Mouse (Mus musculus) limb, embryonic 10.5 days (tissue): ENCODE measurements around the gene Gm17606. TPM values are rescaled to one million over a fixed set of nuclear protein-coding genes. Genes with fewer than 3 reads are reported as not detected.

Experiments used
- DNase-seq: peaks from one replicate; pipeline ENCODE4 v3.0.0-alpha.2; 2017; ENCODE audit warnings: low spot score
- H3K27ac ChIP-seq: fragments of 300-500 bp; sonication (generic); 2 replicates; pipeline ENCODE4 v1.5.1; 2016; ENCODE audit warnings: mild to moderate bottlenecking
- H3K27me3 ChIP-seq: fragments of 300-500 bp; sonication (generic); 2 replicates; pipeline ENCODE4 v1.6.1; 2016; ENCODE audit warnings: low read depth, mild to moderate bottlenecking; ENCODE audit not compliant: poor library complexity, severe bottlenecking
- H3K36me3 ChIP-seq: fragments of 300-500 bp; sonication (generic); 2 replicates; pipeline ENCODE4 v1.6.1; 2016; ENCODE audit warnings: mild to moderate bottlenecking, moderate library complexity
- H3K4me1 ChIP-seq: fragments of 300-500 bp; sonication (generic); 2 replicates; pipeline ENCODE4 v1.6.1; 2016
- H3K4me3 ChIP-seq: fragments of 300-500 bp; sonication (generic); 2 replicates; pipeline ENCODE4 v1.5.1; 2016; ENCODE audit warnings: mild to moderate bottlenecking, moderate library complexity
- H3K9me3 ChIP-seq: fragments of 300-500 bp; sonication (generic); replicated peaks from 2 replicates; pipeline ENCODE4 v1.6.1; 2016; ENCODE audit warnings: mild to moderate bottlenecking
- WGBS: fragments of 180-500 bp; shearing (Covaris S2); methylation state at CpG from one replicate; pipeline ENCODE4 v1.1.7; 2016; 5-methylcytosine and 5-hydroxymethylcytosine counted together
- polyA plus RNA-seq: library from polyadenylated mRNA; unstranded; fragments of >200 nt; fragmentation: Nextera tagmentation; extraction: Ambion mirVana; gene quantifications from 2 replicates; pipeline ENCODE4 v1.2.1, GENCODE M21; 2016

Gm17606 gene
- not detected in 2 replicates for polyA plus RNA-seq

DNA sequence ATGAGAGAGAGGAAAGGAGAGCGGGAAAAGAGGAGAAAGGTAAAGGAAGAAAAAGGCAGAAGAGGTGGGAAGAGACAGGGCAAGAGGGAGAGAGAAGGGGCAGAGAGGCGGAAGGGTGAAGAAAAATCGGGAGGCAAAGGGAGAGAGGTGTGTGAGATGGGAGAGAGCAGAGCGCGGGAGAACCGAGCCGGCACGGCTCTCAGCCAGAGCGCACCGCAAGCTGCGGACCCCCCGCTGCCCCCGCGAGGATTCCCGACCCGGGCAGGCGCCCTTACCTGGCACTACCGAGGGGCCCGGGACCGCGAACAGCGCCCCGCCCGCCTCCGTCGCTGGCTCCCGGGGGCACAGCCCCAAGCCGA is at the start of gene Gm17606:
TSS of gene Gm17606 (plus strand) at position 7 of the 359 bp plus-strand sequence.
- Histone ChIP-seq H3K4me1 (peaks cover 32% of the 10 kb centered on the region), H3K36me3 (peaks cover 74% of the 10 kb centered on the region), H3K27me3 (no peaks in the 10 kb centered on the region), H3K4me3 (peak within 1 kb of the TSS; percentile 87), H3K27ac (peak within 1 kb of the TSS; percentile 95), H3K9me3 (no peaks in the 10 kb centered on the region)
- WGBS, result 1% methylated on average over 28 of the region's 28 CpGs
- no peak for DNase-seq

- no peak overlapping the region for H3K27ac ChIP-seq
- no peak for DNase-seq
- no peak overlapping the region for H3K4me3 ChIP-seq
- WGBS, result 95% methylated on average over 16 of the region's 16 CpGs
- H3K4me1 ChIP-seq, result peaks cover 12% of the 10 kb centered on the region; the same call in 1 of the 2 replicates
- H3K27me3 ChIP-seq, result no peaks in the 10 kb centered on the region
- H3K9me3 ChIP-seq, result no peaks in the 10 kb centered on the region
- peaks cover 56% of the 10 kb centered on the region for H3K36me3 ChIP-seq
Observed at GRCm38 (mm10) chr14:54591056-54591455, 49.7 kb upstream of the Gm17606 start.

GRCm38 (mm10) chr14:54592319-54592934 is 48.3 kb upstream of the Gm17606 start:
- peak overlapping the region; percentile 58; the same call in 1 of the 2 replicates for H3K27ac ChIP-seq
- DNase-seq, result no peak
- peaks cover 49% of the 10 kb centered on the region for H3K36me3 ChIP-seq
- H3K4me1 ChIP-seq, result peaks cover 12% of the 10 kb centered on the region; the same call in 1 of the 2 replicates
- H3K9me3 ChIP-seq, result no peaks in the 10 kb centered on the region
- no peaks in the 10 kb centered on the region for H3K27me3 ChIP-seq
- no peak overlapping the region for H3K4me3 ChIP-seq
- 70% methylated on average over 10 of the region's 10 CpGs for WGBS

DNA sequence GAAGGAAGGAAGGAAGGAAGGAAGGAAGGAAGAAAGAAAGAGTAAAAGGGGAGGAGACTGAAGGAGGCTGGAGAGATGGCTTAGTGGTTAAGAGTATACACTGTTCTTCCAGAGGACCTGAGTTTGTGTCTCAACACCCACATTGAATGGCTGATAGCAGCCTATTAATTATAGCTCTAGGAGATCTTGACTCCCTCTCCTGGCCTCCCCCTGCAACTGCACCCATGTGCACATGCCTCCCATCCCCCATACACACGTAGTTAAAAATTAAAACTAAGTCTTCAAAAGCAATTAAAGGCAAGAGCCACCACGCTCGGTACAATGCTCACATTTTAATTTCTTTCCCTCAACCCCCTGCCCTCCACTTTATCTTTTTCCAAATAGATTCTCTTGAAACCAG is 46.7 kb upstream of the Gm17606 start:
- no peak overlapping the region for H3K27ac ChIP-seq
- WGBS, result 94% methylated on average over 3 of the region's 3 CpGs
- peaks cover 12% of the 10 kb centered on the region; the same call in 1 of the 2 replicates for H3K4me1 ChIP-seq
- H3K27me3 ChIP-seq, result no peaks in the 10 kb centered on the region
- DNase-seq, result no peak
- H3K9me3 ChIP-seq, result no peaks in the 10 kb centered on the region
- H3K36me3 ChIP-seq, result peaks cover 55% of the 10 kb centered on the region
- no peak overlapping the region for H3K4me3 ChIP-seq

- H3K9me3 ChIP-seq, result no peaks in the 10 kb centered on the region
- H3K27me3 ChIP-seq, result no peaks in the 10 kb centered on the region
- 74% methylated on average over 28 of the region's 28 CpGs for WGBS
- H3K4me3 ChIP-seq, result no peak overlapping the region
- H3K4me1 ChIP-seq, result peaks cover 12% of the 10 kb centered on the region; the same call in 1 of the 2 replicates
- peaks cover 62% of the 10 kb centered on the region for H3K36me3 ChIP-seq
- 0 out of 2 replicates have a peak overlapping the region, but pooled peaks have one; percentile 42 for H3K27ac ChIP-seq
- no peak for DNase-seq
Observed at GRCm38 (mm10) chr14:54594631-54595414, 45.9 kb upstream of the Gm17606 start.

DNA sequence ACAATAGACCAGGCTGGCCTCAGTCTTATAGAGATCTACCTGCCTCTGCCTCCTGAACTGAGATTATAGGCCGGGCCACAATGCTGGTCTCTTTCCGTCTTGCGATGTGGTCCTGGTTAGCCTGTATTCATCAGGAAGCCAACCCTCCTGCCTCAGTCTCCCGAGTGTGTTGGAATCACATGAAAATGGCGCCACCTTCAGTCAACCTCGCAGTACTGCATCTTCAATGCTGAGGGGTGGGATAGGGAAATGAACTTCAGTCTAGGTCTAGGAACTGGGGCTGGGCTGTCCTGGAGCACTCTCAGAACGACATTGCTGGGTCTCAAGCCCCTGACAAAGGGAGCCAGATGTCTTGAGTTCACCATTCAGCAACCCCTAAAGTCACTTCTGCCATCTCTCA is 43.7 kb upstream of the Gm17606 start:
- 74% methylated on average over 7 of the region's 7 CpGs for WGBS
- no peaks in the 10 kb centered on the region for H3K9me3 ChIP-seq
- H3K4me3 ChIP-seq, result no peak overlapping the region
- peaks cover 45% of the 10 kb centered on the region for H3K36me3 ChIP-seq
- H3K27ac ChIP-seq, result no peak overlapping the region
- H3K4me1 ChIP-seq, result peaks cover 12% of the 10 kb centered on the region; the same call in 1 of the 2 replicates
- no peak for DNase-seq
- no peaks in the 10 kb centered on the region for H3K27me3 ChIP-seq

DNA sequence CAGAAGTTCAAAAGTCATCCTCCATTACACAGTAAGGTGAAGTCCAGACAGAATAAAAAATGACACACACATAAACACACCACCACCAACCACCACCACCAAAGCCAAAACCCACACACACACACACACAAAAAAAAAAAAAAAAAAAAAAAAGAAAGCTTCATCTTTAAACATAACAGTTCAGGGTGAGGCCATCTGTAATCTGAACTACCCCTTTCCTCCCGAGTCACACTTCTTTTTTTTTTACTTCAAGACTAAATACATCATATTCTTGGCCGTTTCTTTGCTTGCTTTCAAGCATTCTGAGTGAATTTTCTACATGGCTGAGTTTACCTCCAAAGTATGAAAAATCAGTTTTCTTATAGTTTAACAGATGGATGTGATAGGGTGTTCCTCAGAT is 39.2 kb upstream of the Gm17606 start:
- Histone ChIP-seq H3K4me3 (no peak overlapping the region), H3K4me1 (peaks cover 21% of the 10 kb centered on the region), H3K27ac (no peak overlapping the region), H3K36me3 (peaks cover 14% of the 10 kb centered on the region), H3K9me3 (no peaks in the 10 kb centered on the region), H3K27me3 (no peaks in the 10 kb centered on the region)
- no peak for DNase-seq
- WGBS, result 88% methylated on average over 2 of the region's 2 CpGs

DNA sequence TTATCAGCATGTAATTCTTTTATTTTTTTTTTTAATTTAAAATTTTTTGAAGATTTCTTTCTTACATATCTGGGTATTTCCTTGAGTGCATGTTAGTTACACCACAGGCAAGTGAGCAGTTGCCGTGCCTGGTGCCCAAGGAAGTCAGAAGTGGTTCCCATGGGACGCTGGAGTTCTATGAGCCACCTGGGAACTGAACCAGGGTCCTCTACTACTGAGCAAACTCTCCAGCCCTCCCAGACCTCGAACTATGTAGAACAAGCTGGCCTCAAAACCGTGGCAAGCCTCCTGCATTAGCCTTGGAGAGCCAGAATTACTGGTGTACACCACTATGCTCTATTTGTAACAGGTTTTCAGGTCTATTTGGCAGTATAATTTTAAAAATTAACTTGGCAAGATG is 38.1 kb upstream of the Gm17606 start:
- 48% methylated on average over 4 of the region's 4 CpGs for WGBS
- H3K4me1 ChIP-seq, result peaks cover 21% of the 10 kb centered on the region

GRCm38 (mm10) chr14:54603038-54603654 is 37.6 kb upstream of the Gm17606 start:
- Histone ChIP-seq H3K4me1 (peaks cover 21% of the 10 kb centered on the region), H3K27ac (peak overlapping the region; percentile 96), H3K4me3 (peak overlapping the region; percentile 70), H3K36me3 (peaks cover 14% of the 10 kb centered on the region), H3K27me3 (no peaks in the 10 kb centered on the region), H3K9me3 (no peaks in the 10 kb centered on the region)
- under 1% methylated on average over 46 of the region's 46 CpGs for WGBS
- DNase-seq, result peak; percentile 92

More for the DNA sequence above, 38.1 kb upstream of the Gm17606 start:
- Histone ChIP-seq H3K9me3 (no peaks in the 10 kb centered on the region), H3K27me3 (no peaks in the 10 kb centered on the region), H3K27ac (peak overlapping the region; percentile 96), H3K36me3 (peaks cover 14% of the 10 kb centered on the region), H3K4me3 (peak overlapping the region; percentile 70)
- no peak for DNase-seq

DNA sequence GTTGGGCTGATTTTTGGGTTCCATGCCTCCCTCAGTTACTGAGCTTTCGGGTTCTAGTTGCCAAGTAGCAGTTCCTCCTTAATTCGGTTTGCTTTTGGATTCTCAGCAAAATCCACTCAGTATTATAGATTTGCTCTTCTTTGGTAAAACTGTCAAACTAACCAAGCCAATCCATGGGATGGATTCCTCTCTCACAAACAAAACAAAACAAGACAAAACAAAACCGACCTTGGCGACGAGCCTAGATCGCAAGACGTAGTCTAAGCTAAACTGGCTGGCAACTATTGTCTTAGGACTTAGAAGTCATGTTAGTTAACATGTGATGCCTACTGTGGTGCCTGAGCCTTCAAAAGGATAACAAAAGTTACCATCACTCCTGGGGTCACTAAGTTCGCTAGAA is 37.1 kb upstream of the Gm17606 start:
- Histone ChIP-seq H3K9me3 (no peaks in the 10 kb centered on the region), H3K36me3 (peaks cover 11% of the 10 kb centered on the region), H3K4me1 (peaks cover 21% of the 10 kb centered on the region), H3K27ac (peak overlapping the region; percentile 96), H3K27me3 (no peaks in the 10 kb centered on the region), H3K4me3 (peak overlapping the region; percentile 70)
- WGBS, result 83% methylated on average over 8 of the region's 8 CpGs
- DNase-seq, result no peak

DNA sequence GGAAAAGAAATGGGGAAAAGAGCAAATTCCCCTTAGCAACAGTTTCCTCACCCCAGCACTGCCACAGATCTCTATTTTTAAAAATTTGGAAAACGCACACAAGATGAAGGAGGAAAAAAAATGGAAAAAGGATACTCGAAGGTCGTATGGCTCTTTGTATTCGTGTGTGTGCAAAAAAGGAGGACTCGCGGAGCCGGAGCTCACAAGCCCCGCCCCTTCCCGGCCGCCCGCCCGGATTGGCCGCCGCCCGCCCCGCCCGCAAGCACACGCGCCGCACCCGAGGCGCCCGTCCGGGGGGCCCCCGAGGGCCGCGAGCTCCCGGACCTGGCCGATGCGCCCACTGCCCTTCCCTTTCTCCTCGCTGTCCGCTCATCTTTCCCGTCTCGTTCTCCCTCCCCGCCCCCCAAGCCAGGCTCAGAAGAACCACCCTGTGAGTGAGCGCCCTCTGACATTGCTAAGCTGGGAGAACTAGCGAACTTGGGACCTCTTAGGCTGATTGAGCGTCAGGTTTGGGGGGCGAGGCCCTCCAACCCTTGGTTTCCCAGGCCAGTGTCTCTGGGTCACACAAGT is 34.9 kb upstream of the Gm17606 start, which contains the start of gene 4931414P19Rik:
TSS of gene 4931414P19Rik (minus strand) at position 242 of the 570 bp plus-strand sequence.
- peaks cover 21% of the 10 kb centered on the region for H3K4me1 ChIP-seq
- H3K9me3 ChIP-seq, result no peaks in the 10 kb centered on the region
- no peaks in the 10 kb centered on the region for H3K27me3 ChIP-seq
- WGBS, result under 1% methylated on average over 39 of the region's 39 CpGs
- H3K36me3 ChIP-seq, result peaks cover 10% of the 10 kb centered on the region
- peak within 1 kb of the TSS; percentile 89 for H3K27ac ChIP-seq
- DNase-seq, result peak; percentile 85
- H3K4me3 ChIP-seq, result peak within 1 kb of the TSS; percentile 54

- Histone ChIP-seq H3K9me3 (no peaks in the 10 kb centered on the region), H3K36me3 (peaks cover 23% of the 10 kb centered on the region), H3K4me1 (peaks cover 21% of the 10 kb centered on the region), H3K27me3 (no peaks in the 10 kb centered on the region), H3K4me3 (no peak overlapping the region), H3K27ac (no peak overlapping the region)
- 55% methylated on average over 8 of the region's 8 CpGs for WGBS
- no peak for DNase-seq
Observed at GRCm38 (mm10) chr14:54607226-54607625, 33.5 kb upstream of the Gm17606 start.
